Mouse (Mus musculus): ENCODE measurements around the gene B230104I21Rik. TPM values are rescaled to one million over a fixed set of nuclear protein-coding genes. Genes with fewer than 3 reads are reported as not detected.

The B230104I21Rik gene
- total and polyA plus RNA-seq, 2 experiments from 2014 or later = not detected

DNA sequence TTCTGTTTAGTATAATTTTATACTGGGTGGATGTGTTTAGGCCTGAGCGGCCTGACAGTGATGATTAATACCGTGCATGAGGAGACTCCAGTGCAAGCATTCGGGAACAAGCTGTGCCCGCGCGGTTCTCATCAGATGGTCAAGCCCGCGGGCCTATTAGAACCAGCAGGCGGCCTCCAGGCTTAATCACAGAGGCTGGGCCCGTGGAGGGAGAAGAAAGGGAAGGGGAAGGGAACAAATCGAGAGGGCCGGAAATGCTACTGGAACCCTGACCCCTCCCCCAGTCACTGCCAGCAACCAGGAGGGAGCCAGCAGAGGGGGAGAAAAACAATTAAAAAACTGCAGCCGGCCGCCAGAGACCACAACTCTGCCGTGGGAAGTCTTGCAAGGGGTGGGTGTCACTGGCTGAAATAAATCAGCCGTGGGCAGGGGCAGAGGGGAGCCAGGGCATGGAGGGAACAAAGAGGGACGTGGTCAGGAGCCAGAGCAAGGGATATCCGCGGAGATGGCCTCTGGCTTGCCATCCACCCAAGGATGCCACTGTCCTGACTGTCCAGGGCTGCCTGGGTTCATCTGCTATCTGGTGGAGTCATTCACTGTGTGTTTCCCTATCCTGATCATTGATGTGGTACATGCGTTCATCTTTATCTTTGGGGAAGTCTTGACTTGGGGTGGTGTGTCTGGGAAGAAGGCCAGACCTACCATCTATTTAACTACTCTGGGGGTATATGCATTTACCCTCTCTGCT is 54.6 kb downstream of the B230104I21Rik start:
- no peak overlapping the region for H3K4me2 ChIP-seq (ENCODE audit: low read depth, low read length)
- H3K27me3 ChIP-seq (ENCODE audit: insufficient read depth, low read length) = no peaks in the 10 kb centered on the region
- DNase-seq (ENCODE audit: low spot score) = peak; percentile 72
- peak; percentile 39; the same call in 1 of the 2 replicates for ATAC-seq
- H3K9ac ChIP-seq (replicated peaks; ENCODE audit: low read length) = no peak overlapping the region
- WGBS = 11% methylated on average over 20 of the region's 20 CpGs
- no peaks in the 10 kb centered on the region for H3K36me3 ChIP-seq (ENCODE audit: insufficient read depth, low read length)
- H3K9me3 ChIP-seq (ENCODE audit: low read length) = no peaks in the 10 kb centered on the region
- peak overlapping the region; percentile 28; the same call in 1 of the 2 replicates for H3K27ac ChIP-seq
- no peak for TF ChIP-seq CTCF (IDR thresholded peaks at IDR 0.05; ENCODE audit: low read depth)
- H3K4me3 ChIP-seq (ENCODE audit: low read length) = no peak overlapping the region
- peaks cover 12% of the 10 kb centered on the region for H3K4me1 ChIP-seq (ENCODE audit: insufficient read depth, low read length)

DNA sequence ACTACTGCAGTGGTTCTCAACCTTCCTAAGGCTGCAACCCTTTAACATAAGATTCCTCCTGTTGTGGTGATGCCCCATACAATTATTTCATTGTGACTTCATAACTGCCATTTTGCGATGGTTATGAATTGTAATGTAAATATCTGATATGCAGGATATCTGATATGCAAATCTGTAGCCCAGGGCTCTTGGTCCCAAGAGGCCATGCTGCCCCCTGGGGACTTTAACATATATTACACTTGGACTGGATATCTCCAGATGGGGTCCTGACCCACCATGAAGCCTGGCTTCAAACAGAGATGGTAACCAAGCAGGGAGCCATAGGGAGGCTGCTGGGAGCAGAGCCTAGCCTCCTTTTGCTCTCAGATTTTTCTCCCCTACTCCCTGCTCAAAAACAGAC is 56.7 kb downstream of the B230104I21Rik start:
- Histone ChIP-seq H3K4me3 (ENCODE audit: low read length) (no peak overlapping the region), H3K9me3 (ENCODE audit: low read length) (no peaks in the 10 kb centered on the region), H3K4me1 (ENCODE audit: insufficient read depth, low read length) (peaks cover 5% of the 10 kb centered on the region), H3K27ac (no peak overlapping the region), H3K4me2 (ENCODE audit: low read depth, low read length) (no peak overlapping the region), H3K9ac (replicated peaks; ENCODE audit: low read length) (no peak overlapping the region), H3K27me3 (ENCODE audit: insufficient read depth, low read length) (no peaks in the 10 kb centered on the region), H3K36me3 (ENCODE audit: insufficient read depth, low read length) (no peaks in the 10 kb centered on the region)
- 59% methylated on average over 1 of the region's 1 CpGs for WGBS
- DNase-seq (ENCODE audit: low spot score) (no peak), ATAC-seq (no peak)
- peak; percentile 42 for TF ChIP-seq CTCF (IDR thresholded peaks at IDR 0.05; ENCODE audit: low read depth)

DNA sequence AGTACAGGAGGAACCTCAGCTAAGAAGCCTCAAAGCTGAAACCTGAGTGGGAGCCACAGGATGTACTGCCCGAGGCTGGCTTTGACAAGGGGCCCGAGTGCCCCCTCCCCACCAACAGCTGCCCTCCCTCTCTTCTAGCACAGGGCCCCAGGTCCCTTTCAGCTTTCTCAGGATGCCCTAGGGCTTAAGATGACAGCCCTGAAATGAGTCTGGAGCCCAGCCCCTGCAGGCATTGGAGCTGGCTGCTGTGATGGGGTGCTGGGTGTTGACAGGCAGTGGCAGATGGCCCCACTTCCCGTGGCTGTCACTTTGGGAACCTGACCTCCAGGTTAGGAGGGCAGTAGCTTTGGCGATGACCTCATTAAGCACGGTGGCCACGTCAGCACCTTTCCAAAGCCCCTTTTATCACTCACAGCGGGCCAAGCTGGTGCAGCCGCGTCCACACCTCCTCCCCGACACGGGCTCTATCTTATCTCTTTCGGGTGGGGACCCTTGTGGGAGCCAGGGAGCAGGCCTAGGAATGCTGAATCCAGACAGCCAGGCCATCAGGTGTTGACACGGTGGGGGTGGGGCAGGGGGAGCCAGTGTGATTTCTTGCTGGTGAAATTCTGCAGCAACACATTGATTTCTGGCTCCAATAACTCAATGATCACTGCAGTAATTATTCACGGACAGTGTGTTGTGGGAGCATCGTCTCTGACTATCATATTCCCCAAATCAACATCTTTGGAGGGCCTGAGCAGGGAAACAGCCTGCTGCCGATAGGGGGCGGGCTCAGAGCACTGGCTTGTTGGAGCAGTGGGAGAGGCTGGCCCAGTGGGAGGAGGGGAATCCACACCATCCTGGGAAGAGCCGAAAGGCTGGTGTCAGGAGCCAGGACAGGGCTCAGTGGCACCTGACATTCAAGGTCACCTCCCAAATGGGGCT is 57.5 kb downstream of the B230104I21Rik start:
- 28% methylated on average over 18 of the region's 18 CpGs for WGBS
- TF ChIP-seq CTCF (IDR thresholded peaks at IDR 0.05; ENCODE audit: low read depth) = peak; percentile 77
- H3K9me3 ChIP-seq (ENCODE audit: low read length) = no peaks in the 10 kb centered on the region
- DNase-seq (ENCODE audit: low spot score) (peak; percentile 70), ATAC-seq (peak; percentile 75)
- no peak overlapping the region for H3K9ac ChIP-seq (replicated peaks; ENCODE audit: low read length)
- no peaks in the 10 kb centered on the region for H3K36me3 ChIP-seq (ENCODE audit: insufficient read depth, low read length)
- H3K27ac ChIP-seq = peak overlapping the region; percentile 58
- H3K4me1 ChIP-seq (ENCODE audit: insufficient read depth, low read length) = peaks cover 5% of the 10 kb centered on the region
- H3K4me2 ChIP-seq (ENCODE audit: low read depth, low read length) = no peak overlapping the region
- H3K27me3 ChIP-seq (ENCODE audit: insufficient read depth, low read length) = no peaks in the 10 kb centered on the region
- H3K4me3 ChIP-seq (ENCODE audit: low read length) = no peak overlapping the region

DNA sequence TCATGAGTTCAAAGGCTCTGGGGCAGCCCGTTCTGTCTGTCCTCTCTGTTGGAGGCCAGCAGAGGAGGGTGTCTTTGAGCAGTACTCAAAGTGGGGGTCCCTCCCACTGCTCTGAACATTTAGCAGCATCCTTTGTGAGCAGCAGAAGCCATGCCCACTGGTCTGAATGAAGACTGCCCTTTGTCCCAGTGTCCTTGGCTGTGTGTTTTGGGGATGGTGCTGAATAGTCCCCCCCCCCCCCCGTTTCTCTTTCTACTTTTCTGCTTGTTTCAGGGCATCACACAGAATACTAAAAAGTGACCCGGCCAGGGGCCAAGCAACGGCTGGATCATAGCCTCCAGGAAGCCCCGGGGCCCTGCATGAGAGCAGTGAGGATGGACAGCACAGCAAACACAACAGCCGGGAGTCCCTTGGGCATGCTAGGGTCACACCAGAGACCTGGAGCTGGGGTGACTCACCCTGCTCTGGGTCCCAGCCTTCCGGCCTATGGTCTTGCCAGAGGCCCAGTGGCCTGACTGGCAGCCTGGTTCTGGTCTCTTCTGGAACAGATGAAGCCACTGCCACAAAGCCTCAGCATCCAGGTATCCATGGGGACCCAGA is 58.3 kb downstream of the B230104I21Rik start:
- ATAC-seq = peak; percentile 90
- peaks cover 5% of the 10 kb centered on the region for H3K4me1 ChIP-seq (ENCODE audit: insufficient read depth, low read length)

DNA sequence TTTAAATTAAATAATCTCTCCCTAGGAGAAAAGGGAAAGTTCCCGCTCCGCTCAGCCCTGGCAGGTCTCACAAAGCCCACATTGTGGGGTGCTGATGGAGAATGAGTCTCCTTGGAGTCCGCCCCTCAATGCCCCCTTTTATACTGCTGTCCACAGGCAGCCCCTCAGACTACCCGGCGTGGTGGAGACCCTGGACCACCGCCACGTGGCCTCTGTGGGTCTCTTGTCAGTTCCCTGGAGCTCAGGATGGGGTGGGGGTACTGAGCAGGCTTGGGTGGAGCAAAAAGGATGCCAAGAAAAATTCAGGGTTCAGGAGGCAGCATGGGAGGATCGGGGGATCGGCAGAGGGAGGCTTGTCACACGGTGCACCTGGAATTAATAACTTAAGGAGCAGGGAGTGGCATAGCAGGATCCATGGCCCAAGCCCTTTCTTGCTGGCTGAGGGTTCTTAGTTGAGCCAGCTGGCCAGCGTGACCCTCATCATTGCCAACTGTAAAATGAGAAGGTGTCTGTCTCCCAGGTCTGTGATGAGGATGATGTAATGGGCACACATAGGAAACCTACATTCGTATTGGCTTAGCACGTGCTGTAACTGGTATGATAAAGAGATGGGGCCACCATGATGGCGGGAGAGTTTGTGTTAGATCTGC is 60.9 kb downstream of the B230104I21Rik start:
- WGBS = 63% methylated on average over 14 of the region's 14 CpGs
- Histone ChIP-seq H3K27ac (peak overlapping the region; percentile 32; the same call in 1 of the 2 replicates), H3K9ac (replicated peaks; ENCODE audit: low read length) (no peak overlapping the region), H3K9me3 (ENCODE audit: low read length) (no peaks in the 10 kb centered on the region), H3K4me1 (ENCODE audit: insufficient read depth, low read length) (peaks cover 17% of the 10 kb centered on the region), H3K4me3 (ENCODE audit: low read length) (no peak overlapping the region), H3K36me3 (ENCODE audit: insufficient read depth, low read length) (no peaks in the 10 kb centered on the region), H3K4me2 (ENCODE audit: low read depth, low read length) (no peak overlapping the region), H3K27me3 (ENCODE audit: insufficient read depth, low read length) (no peaks in the 10 kb centered on the region)
- DNase-seq (ENCODE audit: low spot score) = no peak
- peak; percentile 29; the same call in 1 of the 2 replicates for ATAC-seq
- TF ChIP-seq CTCF (IDR thresholded peaks at IDR 0.05; ENCODE audit: low read depth) = no peak

More for the DNA sequence above, 58.3 kb downstream of the B230104I21Rik start:
- TF ChIP-seq CTCF (IDR thresholded peaks at IDR 0.05; ENCODE audit: low read depth) = no peak
- H3K27me3 ChIP-seq (ENCODE audit: insufficient read depth, low read length) = no peaks in the 10 kb centered on the region
- peak; percentile 29 for DNase-seq (ENCODE audit: low spot score)
- H3K9ac ChIP-seq (replicated peaks; ENCODE audit: low read length) = no peak overlapping the region
- H3K27ac ChIP-seq = peak overlapping the region; percentile 58; the same call in 1 of the 2 replicates
- no peak overlapping the region for H3K4me3 ChIP-seq (ENCODE audit: low read length)
- H3K9me3 ChIP-seq (ENCODE audit: low read length) = no peaks in the 10 kb centered on the region
- H3K36me3 ChIP-seq (ENCODE audit: insufficient read depth, low read length) = no peaks in the 10 kb centered on the region
- WGBS = 45% methylated on average over 7 of the region's 7 CpGs
- H3K4me2 ChIP-seq (ENCODE audit: low read depth, low read length) = no peak overlapping the region

Other genes with a start within 250 kb of the B230104I21Rik start
- gene Trp73, start 195.9 kb upstream of the B230104I21Rik start, total RNA-seq (2014; rRNA removed) = 0.83 and 1.2 TPM in 2 replicates
- gene Trp73, start 195.9 kb upstream of the B230104I21Rik start, polyA plus RNA-seq (2015; fragmentation: Nextera tagmentation; extraction: Ambion mirVana) = 0.96 and 1.3 TPM in 2 replicates
- gene Wrap73, start 193.8 kb upstream of the B230104I21Rik start, total RNA-seq (2014; rRNA removed) = 55.0 and 76.7 TPM in 2 replicates
- 36.3 and 36.5 TPM in 2 replicates for gene Wrap73, start 193.8 kb upstream of the B230104I21Rik start, polyA plus RNA-seq (2015; fragmentation: Nextera tagmentation; extraction: Ambion mirVana)
- gene Tprgl, start 175.5 kb upstream of the B230104I21Rik start, total RNA-seq (2014; rRNA removed) = 212 and 220 TPM in 2 replicates
- 228 and 239 TPM in 2 replicates for gene Tprgl, start 175.5 kb upstream of the B230104I21Rik start, polyA plus RNA-seq (2015; fragmentation: Nextera tagmentation; extraction: Ambion mirVana)
- 40.5 and 54.8 TPM in 2 replicates for gene Megf6, start 165.4 kb upstream of the B230104I21Rik start, total RNA-seq (2014; rRNA removed)
- 7.0 and 7.2 TPM in 2 replicates for gene Megf6, start 165.4 kb upstream of the B230104I21Rik start, polyA plus RNA-seq (2015; fragmentation: Nextera tagmentation; extraction: Ambion mirVana)
- gene Arhgef16, start 34.5 kb upstream of the B230104I21Rik start, total RNA-seq (2014; rRNA removed) = 4.3 and 5.3 TPM in 2 replicates
- 2.0 and 2.6 TPM in 2 replicates for gene Arhgef16, start 34.5 kb upstream of the B230104I21Rik start, polyA plus RNA-seq (2015; fragmentation: Nextera tagmentation; extraction: Ambion mirVana)